Mouse (Mus musculus): ENCODE measurements at regions not wholly inside any gene's neighbourhood (a gene's known extent, or its start where the extent isn't known, plus 50 kb on each side); places are given as distances from the start of the nearest gene placed in this dataset.

DNA sequence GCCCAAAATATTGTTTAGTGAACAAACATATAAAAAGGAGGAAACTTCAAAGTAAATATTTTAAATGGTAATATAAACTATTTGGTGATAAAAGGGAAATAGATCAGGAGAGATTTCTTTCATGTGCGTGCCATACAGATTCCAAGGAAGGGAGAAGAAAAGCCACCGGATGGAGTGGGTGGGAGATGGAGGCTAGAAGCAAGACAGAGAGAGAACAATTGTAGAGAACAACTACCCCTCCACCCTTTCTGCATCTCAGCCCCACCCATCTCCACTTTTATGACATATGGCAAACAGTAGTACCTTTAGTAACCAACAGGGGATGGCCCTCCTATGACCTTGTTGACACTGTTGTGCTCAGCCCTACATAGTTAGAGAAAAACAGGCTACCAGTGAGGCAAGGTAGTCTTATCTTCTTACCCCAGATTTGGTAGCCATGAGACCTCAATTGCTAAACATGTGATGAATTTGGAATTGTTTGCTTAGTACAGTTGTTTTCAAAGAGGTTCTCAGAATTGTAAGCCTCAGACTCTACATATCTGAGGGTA is 516.9 kb upstream of the A1bg start:
- no peak for DNase-seq (ENCODE audit: low spot score in 2 of 2)
- peak; percentile 46 for TF ChIP-seq CTCF (conservative IDR thresholded peaks at IDR 0.05)
- Histone ChIP-seq H3K4me3 (no peak overlapping the region), H3K27ac (no peak overlapping the region)

DNA sequence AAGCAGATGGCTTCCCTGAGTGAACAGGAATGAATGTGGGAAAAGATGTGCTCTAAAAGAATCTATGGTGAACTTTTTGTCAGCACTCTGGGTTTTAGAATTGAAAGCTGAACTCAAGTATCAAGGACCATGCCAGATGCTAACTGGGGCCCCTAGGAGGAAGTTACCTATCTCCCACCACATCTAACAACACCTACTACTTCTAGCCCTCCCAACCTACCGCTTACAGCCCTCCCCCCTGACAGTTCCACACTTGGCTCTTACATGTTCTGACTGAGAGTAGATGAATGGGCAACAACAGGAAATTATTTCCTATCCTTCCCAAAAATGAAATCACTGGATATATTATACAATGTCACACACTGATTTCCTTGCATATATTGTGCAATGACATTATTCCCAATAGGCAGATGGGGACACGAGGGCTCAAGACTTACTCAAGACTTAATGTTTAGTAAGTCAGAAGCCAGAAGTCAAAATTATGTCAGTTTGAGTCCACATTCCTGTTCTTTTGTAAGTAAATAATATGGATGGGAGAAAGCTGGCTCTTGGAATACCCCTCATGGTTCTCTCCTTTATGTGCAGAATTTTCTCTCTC is 506.1 kb upstream of the A1bg start:
- Histone ChIP-seq H3K4me3 (no peak overlapping the region), H3K27ac (no peak overlapping the region)
- no peak for TF ChIP-seq CTCF (conservative IDR thresholded peaks at IDR 0.05)
- DNase-seq (ENCODE audit: low spot score in 2 of 2) = no peak

DNA sequence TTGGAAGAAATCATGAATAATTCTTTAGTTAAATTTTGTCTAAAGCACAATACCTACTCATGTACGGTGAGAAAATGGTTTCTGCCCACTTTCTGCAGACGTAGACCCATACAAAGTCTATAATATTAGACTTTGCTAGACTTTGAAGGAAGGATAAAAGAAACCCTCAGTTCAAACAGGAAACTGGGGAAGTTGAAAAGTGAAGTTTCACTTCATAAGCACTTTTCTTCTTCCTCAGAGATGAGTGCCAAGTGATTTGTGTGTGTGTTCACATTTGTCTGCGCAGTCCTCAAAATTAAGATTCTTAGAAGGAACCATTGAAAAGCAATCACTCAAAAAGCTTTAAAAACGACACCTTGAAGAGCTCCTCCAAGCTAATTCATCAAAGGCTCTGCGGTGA is 500.2 kb upstream of the A1bg start:
- Histone ChIP-seq H3K27ac (no peak overlapping the region), H3K4me3 (no peak overlapping the region)
- TF ChIP-seq CTCF (conservative IDR thresholded peaks at IDR 0.05) = no peak
- no peak for DNase-seq (ENCODE audit: low spot score in 2 of 2)

DNA sequence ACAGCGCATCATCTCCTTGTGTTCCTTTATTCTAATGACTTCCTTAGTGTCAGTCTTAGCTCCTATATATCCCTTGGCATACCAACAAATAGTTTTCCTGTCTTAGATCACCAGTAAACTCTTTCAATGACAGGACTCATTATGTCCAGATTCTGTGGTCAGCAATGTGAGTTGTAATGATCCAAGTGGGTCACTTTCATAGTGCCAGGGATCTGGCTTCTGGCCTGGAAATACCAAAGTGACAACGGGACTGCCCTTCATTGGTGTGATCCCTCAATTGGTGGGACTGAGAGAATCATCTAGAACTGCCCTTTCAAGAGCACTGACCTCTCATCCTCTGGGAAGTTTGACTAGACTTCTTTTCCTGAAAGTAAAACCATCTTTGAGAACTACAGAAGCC is 494.7 kb upstream of the A1bg start:
- no peak for TF ChIP-seq CTCF (conservative IDR thresholded peaks at IDR 0.05)
- Histone ChIP-seq H3K4me3 (no peak overlapping the region), H3K27ac (no peak overlapping the region)
- no peak for DNase-seq (ENCODE audit: low spot score in 2 of 2)

DNA sequence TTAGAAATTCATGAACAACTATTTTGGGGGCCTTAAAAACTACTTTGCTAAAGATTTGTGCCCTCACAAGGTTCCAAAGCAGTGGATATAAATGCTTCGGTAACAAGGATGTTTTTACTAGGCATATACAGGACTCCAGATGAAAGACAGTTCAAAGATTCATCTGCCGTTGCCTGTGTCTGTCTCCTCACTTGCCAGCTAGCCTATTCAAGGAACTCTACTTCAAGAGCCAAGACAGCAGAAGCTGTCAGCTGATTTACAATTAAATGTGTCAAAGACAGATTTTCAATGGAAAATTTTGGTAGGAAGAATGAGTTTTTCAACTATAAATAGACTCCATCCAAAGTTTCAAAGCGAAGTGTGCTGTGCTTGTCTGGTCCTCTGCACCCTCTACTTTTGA is 494.0 kb upstream of the A1bg start:
- H3K4me3 ChIP-seq = no peak overlapping the region
- no peak for TF ChIP-seq CTCF (conservative IDR thresholded peaks at IDR 0.05)
- no peak overlapping the region for H3K27ac ChIP-seq
- no peak for DNase-seq (ENCODE audit: low spot score in 2 of 2)

DNA sequence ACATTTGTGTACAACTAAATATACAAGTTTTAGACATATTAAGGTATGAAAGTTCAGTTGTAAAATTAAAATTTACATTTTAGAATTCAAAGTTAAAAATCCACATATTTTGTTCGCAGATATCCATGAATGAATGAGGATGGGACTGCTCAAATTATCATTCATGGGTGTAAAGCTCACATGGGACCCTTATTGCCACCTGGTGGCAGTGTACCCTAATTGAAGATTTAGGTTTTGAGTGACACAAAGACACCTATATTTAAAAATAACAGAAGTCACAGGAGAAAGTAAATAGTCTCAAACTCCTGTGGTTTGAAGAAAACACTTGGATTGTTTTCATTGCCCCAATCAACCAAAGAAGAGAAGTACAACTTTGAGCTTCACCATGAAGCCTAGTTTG is 492.8 kb upstream of the A1bg start:
- Histone ChIP-seq H3K4me3 (no peak overlapping the region), H3K27ac (no peak overlapping the region)
- TF ChIP-seq CTCF (conservative IDR thresholded peaks at IDR 0.05) = peak; percentile 73
- no peak for DNase-seq (ENCODE audit: low spot score in 2 of 2)

DNA sequence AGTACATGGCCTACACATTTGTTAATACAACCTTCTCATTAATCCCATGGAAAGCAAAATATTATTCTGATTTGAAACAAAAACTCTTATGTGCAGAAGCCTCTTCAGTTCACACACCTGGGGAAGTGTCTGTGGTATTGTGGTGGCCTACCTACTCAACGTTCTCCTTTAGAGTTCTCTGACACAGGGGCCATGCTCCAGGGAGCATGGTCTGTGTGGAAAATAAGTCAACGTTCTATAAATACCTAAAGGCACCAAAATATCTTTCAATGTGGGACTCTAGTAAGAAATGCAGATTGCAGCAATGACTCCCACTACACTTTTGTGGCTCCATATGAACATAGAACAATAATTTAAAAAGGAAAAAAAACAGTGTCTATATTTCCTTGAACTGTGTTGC is 489.0 kb upstream of the A1bg start:
- DNase-seq (ENCODE audit: low spot score in 2 of 2) = no peak
- TF ChIP-seq CTCF (conservative IDR thresholded peaks at IDR 0.05) = no peak
- no peak overlapping the region for H3K4me3 ChIP-seq
- H3K27ac ChIP-seq = no peak overlapping the region

DNA sequence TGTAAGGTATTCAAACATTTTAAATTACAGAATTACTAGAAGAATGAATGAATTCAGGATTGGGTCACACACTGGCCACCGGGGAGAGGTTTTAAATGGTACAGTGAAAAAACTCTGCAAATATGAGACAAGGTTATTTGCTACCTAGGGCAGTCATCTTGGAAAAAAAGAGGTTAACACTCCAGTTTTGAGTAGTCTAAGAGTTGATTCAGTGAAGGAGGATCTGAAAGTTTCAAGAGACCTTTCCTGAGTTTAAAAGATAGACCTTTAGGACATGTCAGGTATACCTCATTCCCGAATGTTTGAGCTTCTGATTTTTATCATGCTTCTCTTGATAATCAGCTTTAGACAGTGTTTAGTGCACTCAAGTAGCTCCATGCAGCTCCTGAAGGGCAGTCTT is 488.0 kb upstream of the A1bg start:
- TF ChIP-seq CTCF (conservative IDR thresholded peaks at IDR 0.05) = no peak
- Histone ChIP-seq H3K27ac (no peak overlapping the region), H3K4me3 (no peak overlapping the region)
- DNase-seq (ENCODE audit: low spot score in 2 of 2) = no peak

DNA sequence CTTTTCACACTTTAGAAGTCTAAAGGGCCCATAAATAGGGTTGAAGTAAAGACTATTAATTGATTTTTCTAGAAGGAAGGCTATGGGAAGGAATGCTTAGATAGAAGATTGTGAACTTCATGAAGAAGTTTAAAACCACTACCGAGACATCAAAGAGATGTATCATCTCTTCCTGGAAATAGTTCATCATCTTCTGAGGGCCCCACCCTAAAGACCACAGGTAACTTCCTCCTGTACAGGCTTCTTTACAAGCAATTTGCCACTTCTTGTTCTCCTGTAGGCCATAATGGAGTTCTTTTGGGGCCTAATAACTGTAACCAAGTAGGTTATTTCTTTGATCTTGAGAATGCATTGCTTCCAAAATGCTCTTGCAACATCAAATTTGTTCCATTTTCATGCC is 485.8 kb upstream of the A1bg start:
- DNase-seq (ENCODE audit: low spot score in 2 of 2) = no peak
- no peak overlapping the region for H3K27ac ChIP-seq

DNA sequence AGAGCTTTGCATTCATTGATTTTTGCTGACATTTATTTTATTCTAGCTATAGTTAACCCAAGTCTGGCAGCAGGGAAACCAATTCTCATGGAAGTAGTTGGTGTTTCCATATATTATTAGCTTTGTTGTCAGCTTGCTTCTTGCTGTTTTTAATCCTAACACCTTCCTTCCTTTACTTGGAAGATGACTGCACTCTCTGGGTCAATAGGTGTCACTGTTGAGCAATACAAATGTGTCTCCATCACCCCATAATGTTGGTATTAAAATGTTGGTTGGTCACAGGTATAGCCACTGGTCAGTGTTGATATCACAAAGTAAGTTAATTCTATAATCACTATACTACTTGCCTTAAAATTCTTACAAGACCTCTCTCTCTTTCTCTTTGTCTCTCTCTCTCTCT is 477.9 kb upstream of the A1bg start:
- TF ChIP-seq CTCF (conservative IDR thresholded peaks at IDR 0.05) = peak; percentile 77
- DNase-seq (ENCODE audit: low spot score in 2 of 2) = peak in 1 of 2 experiments; percentile 11
- Histone ChIP-seq H3K4me3 (no peak overlapping the region), H3K27ac (no peak overlapping the region)

More for the DNA sequence above, 485.8 kb upstream of the A1bg start:
- TF ChIP-seq CTCF (conservative IDR thresholded peaks at IDR 0.05) = no peak
- H3K4me3 ChIP-seq = no peak overlapping the region

DNA sequence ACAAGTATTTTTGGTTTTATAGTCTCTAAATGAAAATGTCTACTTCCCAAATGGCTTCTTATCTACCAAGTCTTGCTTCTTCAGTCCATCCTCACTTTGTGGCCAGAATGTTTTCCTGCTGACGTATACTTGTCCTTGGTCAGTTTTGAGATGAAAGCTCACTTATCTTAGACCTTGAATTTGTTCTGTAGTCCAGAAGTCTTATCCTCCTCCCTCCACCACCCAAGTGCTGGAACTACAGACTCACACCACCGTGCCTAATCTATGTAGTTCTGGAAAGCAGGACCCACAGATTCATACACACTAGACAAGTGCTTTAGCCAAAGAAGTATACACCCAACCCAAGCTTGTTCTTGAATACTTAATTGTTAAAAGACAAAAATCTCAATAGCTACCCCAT is 477.2 kb upstream of the A1bg start:
- TF ChIP-seq CTCF (conservative IDR thresholded peaks at IDR 0.05) = no peak
- H3K4me3 ChIP-seq = no peak overlapping the region
- H3K27ac ChIP-seq = no peak overlapping the region
- DNase-seq (ENCODE audit: low spot score in 2 of 2) = no peak

DNA sequence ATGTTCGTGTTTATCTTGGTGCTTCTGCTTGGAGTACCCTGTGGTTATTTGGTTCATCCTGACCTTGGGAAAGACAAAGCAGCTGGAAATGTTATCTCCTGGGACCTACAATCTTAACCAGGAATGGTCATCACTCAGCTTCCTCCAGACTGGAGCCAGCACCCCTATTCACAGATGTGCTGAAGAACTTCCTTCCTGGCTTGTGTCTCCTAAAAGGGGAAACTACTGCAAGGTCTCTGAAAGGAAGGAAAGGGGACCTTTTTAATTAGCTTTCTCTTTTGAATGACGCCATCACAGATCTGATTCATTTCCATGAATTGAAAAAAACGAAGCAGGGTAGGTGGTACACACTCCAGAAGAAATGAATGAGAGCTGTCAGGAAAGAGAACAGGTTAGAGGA is 476.0 kb upstream of the A1bg start:
- H3K4me3 ChIP-seq = no peak overlapping the region
- no peak for DNase-seq (ENCODE audit: low spot score in 2 of 2)
- no peak for TF ChIP-seq CTCF (conservative IDR thresholded peaks at IDR 0.05)
- no peak overlapping the region for H3K27ac ChIP-seq

DNA sequence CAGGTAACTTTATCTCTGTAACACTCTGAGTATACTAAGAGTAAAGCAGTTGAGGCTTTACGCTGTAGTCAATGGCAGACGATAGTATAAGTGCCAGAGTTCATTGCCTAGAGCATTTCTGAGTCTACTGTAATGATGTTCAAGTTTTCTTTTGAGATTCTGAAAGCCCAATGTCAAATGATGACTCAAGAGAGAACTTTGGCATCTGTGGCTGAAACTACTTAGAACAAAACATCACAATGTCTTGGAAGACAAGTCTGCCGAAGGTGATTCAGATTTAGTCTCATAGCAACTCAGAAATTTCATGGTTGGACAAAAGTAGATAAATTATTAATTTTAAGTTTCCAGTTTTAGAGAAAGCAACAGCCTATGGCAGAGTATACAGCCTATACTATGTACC is 474.2 kb upstream of the A1bg start:
- no peak overlapping the region for H3K27ac ChIP-seq
- no peak for DNase-seq (ENCODE audit: low spot score in 2 of 2)
- no peak overlapping the region for H3K4me3 ChIP-seq
- TF ChIP-seq CTCF (conservative IDR thresholded peaks at IDR 0.05) = no peak

DNA sequence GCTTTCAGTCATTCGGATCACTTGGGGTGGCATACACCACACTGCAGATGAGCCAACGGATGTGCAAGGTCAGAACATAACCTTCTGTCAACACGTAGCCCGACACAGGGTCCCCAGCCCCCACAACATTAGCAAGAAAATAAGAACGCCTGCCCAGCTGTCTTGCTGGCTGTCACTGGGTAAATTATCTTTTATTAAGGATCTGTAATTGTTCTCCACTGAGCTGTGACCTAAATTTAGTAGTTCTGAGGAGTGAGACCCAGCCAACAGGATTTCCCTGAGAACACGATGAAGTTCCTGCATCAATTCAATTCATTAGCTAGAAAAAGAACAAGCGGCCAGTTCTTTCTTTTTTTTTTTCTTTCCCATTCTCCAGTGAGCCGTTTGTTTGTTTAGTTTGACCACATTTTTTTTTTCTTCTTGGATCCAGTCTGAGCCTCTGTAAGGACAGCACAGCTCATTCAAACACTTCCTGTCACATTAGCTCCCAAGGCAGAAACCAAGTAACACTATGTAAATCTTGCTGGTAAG is 472.5 kb upstream of the A1bg start:
- Histone ChIP-seq H3K27ac (peak overlapping the region; percentile 61; the same call in 1 of the 2 replicates), H3K4me3 (no peak overlapping the region)
- DNase-seq (ENCODE audit: low spot score in 2 of 2) = peak in 1 of 2 experiments; percentile 9
- no peak for TF ChIP-seq CTCF (conservative IDR thresholded peaks at IDR 0.05)
